Mouse (Mus musculus): ENCODE data around the gene Cybb.
"Not testable (repeated sequence)": the region's sequence is repeated elsewhere in the genome, so short reads cannot be mapped to it uniquely, and the experiment has no call there.

Gene Cybb

DNA sequence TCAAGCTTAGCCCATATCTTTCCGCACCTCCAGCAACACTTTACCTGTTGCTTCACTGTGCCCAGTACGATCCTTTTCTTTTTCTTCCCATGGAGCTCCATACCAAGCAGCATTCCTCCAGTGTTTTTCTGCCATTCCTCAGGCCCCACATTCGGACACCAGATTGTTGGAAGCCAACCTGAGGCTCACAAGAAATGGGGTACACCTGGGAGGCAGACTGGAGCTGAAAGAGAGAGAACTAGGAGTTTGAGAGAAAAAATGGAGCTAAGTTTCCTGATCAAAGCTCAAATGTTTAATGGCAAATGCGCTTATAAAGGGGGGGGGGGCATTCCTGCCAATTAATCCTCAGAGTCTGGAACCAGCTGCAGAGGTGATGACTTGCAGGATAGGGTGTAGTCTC lies at the start of gene Cybb:
Gene Cybb (minus strand): TSS at position 101 of the 400 bp plus-strand sequence.
- no peak for DNase-seq

DNA sequence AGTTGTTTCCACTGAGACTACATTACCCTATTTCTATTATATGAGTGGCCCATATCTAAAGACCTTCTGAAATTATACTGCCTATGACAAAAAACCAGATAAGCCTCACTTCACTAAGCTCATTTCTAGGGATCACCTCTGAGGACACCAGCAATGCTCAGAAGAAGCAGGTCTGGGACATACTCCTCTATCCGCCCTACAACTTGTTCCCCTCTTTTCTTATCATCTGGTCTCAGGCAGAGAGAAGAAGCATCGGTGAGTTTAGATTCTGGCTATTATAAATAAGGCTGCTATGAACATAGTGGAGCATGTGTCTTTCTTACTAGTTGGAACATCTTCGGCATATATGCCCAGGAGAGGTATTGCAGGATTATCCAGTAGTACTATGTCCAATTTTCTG lies 49.3 kb upstream of the Cybb start:
- DNase-seq = no peak

DNA sequence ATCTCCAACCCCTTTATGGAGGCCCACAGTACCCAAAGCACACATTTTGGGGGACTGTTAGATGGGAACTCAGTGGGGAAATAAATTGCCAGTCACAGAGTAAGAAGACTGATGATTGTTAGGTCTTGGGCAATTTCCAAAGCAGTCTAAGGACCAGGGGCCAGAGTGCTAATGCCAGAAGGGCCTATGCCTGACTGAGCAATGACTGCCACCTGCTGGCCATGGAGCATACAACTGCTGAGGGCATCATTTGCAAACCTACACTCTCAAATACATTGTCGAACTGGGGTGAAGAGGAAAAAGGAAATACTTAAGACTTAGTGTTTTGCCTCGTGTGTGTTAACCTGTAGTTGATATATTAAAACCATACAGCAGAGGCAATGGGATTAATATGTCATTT lies 32.4 kb upstream of the Cybb start:
- peak; percentile 20 for DNase-seq

DNA sequence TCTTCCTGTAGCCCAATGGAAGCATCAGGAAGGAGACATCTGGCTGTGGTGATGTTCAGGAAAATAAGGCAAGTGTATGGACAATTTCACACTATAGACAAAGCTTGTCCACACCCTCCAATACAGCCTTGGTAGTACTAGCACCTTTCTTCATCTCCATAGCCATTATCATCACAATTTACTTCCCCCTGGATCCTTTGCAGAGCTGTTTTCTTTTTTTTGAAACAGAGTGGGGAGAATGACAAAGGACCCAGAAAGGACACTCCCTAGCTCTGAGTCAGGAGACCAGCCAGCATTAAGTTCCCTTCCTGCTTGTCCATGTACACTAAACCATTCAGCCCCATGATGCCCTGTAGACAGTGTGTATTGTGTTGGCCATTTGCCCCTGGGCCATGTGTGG lies 30.0 kb upstream of the Cybb start:
- DNase-seq = not testable (repeated sequence)

DNA sequence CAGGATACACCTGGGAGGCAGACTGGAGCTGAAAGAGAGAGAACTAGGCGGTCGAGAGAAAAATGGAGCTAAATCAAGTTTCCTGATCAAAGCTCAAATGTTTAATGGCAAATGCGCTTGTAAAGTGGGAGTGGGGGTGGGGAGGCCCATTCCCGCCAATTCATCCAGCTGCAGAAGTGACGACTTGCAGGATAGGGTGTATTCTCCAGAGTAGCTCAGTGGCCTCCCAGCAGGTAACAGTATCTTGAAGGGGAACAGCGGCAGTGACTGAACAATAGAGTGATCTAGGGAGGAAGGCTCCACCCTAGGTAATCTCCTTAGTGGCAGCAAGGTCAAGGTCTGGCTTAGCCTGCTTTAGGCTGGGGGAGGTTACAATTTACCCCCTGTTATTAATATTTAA lies 12.5 kb downstream of the Cybb start:
- DNase-seq = not testable (repeated sequence)

DNA sequence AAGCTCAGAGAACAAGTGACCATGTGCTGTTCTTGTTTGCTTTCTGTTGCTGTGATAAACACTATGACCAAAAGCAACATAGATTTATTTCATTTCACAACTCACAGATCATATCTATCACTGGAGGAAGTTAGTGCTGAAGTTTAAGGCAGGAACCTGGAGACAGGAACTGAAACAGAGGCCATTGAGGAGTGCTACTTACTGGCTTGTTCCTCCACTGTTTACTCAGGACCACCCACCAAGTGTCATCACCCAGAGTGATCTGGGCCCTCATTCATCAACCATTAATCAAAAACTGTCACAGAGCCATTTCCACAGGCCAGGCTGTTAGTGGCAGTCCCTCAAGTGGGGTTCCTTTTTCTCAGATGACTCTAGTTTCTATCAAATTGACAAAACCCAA lies 13.1 kb downstream of the Cybb start:
- DNase-seq = no peak

DNA sequence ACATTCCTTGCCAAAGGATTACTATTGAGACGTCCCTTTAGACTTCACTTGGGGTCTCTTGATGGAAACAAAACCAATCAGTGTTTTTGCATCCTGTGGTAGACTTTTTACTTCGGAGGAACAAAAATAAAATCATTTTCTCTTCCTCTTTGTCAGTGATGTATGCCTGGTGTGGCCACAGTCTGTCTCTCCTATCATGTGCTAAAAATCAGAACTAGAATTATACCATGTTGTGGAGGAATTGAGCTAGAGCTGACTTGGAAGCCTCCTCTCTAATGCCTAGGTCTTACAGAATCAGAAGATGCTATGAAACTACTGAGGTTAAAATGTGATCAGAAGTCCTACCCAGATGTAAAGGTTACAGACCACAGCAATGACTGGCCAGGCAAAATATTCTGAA lies 13.8 kb downstream of the Cybb start:
- no peak for DNase-seq

DNA sequence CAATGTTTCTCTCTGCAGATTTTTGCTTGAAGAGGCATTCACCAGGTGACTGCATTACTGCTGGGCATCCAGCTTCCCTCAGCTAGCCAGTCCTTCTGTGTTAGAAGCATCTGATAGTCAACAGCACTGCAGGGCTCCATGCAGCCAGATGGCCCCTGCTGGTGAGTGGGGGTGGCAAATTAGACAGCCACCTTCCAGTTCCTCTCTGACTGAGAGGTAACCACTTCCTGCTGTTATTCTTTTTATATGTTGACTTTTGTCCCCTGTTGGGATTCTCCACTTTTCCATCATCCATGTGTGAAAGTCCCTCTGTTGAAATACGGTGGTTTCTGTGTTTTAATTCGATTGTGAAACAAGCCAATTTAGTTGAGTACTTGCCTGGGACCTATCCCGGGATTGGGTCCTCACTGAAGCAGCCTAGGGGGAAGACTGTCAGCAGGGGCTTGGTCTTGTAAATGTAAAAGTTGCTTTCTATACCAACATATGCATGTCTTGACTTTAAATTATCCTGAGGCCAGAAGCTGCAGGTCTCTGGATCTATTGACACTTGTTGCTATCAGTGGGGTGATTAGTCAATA lies 16.7 kb downstream of the Cybb start:
- peak; percentile 6 for DNase-seq

DNA sequence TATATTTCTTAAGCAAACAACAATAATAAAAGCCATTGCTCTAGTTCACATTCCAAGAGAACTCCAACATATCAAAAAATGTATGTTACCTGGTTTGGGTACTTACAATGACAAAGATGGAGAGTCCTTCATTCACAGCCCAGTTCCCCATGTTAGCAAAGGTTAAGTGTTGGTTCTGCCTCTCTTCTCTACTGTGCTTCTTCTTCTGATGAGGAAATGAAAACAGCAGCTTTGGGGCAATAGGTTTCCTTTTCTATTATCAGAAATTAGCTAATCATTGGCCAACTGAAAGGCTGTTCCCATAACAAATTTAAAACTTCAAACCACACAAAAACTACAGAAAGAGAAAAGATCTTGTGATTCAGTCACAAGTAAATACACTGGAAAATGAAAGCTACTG lies 18.5 kb downstream of the Cybb start:
- DNase-seq = no peak

DNA sequence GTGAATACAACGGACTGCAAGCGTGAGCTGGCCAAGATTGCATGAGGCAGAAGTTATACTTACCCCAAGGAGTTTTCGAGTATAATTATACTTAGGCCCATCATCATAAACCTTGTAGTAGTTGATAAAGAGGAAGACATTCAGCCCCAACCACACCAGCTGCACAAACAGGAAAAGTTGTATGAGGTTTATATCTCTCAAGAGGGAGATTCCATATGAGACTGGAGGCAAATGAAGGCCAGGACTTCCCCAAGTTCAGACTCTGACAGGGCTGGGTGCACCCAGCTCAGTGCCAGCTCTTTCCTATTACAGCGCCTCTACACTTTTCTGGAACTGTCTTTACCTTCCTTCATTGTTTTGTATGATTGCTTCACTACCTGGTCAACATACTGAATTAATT lies 20.6 kb downstream of the Cybb start:
- DNase-seq = no peak

DNA sequence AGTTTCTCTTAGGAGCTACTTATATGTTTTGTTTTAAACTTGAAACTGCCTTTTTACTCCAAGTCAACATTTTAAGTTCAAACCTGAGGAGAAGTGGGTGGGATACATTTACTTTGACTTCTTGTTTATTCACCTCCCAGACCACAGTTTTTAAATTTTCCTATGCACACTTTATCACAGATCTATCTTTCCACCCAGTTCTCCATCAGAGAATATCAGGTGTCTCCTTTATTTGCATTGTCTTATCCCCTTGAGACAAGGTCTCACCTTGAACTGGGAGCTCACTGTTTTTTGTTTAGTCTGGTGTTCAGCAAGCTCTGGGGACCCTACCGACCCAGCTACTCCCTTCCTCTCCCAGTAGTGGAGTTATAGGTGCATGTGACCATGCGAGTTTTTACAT lies 21.7 kb downstream of the Cybb start:
- no peak for DNase-seq

DNA sequence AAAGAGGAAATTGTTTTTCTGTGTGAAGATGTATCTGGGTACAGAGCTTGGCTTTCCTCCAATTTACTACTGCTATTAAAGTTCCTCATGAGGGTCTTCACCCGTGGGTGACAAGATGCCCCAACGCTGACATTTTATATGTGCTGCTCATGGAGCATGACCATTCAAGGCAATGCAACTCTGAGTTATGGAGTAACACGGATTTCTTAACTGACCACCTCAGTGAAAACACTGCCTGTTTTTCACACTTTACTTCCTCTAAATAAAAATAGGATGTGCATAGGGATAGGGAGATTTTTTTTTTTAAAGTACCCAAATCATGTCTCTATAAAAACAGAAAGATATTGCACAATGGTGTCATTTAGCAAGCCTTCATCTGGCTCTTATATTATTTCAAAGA lies 24.9 kb downstream of the Cybb start:
- DNase-seq = no peak

DNA sequence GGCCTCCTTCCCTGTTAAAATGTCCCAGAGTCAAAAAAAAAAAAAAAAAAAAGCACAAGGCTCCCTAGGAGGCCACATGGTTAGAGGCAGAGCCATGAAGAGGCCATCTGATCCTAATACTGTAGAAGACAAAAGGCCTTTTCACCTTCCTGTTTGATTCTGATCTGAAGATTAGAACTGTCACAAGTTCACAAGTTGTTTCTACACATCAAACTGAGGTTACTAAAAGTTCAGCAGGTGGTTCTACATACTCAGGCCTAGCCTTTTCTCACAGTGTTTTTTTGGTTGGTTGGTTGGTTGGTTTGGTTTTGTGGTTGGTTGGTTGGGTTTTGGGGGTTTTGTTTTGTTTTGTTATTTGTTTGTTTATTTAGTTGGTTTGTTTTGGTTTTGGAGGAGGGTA lies 26.2 kb downstream of the Cybb start:
- no peak for DNase-seq

DNA sequence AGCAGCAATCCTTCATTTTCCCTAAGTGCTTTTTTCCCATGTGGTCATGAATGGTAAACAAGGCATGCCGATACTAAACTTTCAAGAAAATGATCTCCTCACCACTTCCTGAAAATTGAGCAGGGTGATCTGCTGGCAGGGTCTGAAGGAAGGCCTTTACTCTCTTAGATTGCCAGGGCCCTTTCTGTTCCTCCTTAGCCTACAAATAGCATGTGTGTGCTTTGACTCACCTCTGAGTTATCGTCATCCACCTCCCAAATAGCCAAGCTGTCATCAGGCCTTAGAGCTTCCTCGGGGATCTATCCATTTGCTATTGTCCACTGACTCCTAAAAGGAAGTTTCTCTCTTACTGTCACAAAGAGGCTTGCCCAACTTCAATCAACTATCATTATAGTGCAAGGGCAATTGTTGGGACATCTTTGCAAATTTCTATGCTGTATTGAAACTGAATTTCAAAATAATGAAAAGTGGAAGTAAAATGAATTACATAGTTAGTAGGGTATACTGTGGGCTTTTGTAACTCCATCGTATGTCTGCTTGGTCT lies 27.1 kb downstream of the Cybb start:
- DNase-seq = no peak

DNA sequence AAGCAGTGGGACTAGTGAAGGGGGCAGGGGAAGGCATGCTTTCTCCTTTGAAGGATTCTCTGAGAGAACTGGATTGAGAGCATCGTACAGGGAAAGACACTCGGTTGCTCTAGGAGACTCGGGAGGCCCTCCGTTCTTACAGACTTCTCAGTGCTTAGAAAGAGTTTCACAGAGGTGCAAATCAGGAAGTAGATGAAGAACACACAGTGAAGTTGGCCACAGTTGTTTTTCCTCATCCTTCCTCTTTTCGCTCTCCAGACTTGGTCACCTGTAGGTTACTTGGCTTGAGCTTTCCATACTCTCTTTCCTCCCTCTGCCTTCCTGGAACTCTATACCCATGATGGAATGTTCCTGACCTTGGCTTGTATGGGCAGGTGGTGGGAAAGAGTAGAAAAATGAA lies 35.2 kb downstream of the Cybb start:
- no peak for DNase-seq

DNA sequence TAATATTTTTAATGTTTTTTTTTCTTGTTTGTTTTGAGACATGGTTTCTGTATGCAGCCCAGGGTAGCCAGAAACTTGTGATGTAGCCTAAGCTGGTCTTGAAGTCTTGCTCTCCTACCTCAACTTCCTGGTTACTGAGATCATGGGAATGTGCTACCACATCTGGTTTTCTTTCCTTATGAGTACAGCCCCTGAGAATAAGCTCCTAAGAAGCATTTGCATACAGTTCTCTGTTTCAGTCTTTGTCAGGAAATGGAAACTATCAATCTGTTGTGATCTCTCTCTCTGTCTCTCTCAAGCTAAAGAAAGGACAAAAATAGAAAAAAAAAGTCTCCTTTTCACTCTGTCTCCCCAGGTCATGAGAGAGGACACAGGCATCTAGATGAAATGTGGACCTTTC lies 40.3 kb downstream of the Cybb start:
- no peak for DNase-seq

DNA sequence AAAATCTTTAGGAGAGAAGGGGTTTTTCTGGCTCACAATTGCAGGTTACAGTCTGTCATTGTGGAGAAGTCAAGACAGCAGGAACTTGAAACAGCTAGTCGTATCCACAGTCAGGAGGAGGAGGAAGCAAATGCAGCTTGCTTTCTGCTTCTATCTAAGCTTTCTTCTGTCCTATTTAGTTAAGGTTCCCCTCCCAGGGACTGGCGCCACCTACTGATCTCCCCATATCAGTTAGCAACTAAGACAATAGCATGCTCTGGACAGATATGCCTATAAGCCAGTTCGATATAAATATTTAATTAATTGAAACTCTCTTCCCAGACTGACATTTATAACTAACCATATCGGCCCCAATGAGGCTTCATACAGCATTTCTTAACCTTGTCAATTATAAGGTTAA lies 46.5 kb downstream of the Cybb start:
- DNase-seq = peak; percentile 6

DNA sequence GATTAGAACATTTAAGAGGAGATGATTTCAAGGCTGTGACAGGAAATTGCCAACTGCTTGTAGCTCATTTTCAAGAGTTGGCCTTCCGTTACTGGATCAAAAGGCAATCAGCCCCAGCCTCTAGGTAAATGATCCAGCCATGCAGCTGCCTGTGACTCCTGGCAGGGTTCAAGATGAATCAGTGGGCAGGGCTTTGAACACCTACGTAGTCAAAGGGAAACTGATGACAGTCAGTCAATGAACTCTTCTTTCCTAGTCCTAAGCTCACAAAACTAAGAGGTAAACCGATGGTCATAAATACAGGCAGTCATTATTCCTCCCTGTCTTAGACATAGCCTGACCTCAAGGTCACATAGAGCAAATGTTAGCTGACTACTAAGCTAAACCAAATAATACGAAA lies 47.0 kb downstream of the Cybb start:
- DNase-seq = no peak

DNA sequence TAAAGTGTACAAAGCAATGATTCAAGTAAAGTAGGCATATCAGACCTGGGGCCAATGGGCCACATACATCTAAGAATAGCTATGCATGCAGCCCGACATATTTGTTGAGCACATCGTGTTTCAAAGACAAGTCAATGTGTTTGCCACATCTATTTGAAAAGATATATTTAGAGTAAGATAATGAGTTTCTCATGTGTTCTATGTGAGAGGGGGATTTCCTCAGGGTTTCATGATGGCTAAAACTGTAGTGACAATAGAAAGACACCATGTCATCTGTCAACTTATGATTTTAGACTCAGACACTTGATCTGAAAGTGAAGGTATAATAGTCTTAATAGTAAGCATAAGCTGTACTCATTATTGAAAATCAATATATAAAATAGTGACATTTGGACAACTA lies 48.3 kb downstream of the Cybb start:
- DNase-seq = no peak

DNA sequence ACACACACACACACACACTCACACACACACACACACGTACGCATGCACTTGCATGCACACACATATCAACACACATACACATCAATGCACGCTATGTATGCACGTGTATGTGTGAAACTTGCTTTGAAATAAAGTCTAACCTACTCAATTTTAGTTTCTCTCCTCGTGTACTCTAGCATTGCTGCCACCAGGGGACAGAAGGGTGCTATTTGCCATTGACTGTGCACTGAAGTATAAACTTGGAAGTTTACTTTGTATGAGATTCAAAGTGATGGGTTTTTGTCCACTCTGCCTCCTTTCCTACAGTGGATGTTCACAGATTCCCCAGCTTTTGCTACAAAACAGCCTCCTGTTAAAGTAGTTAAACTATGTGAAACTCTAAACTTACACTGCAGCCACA lies 73.7 kb downstream of the Cybb start:
- DNase-seq = no peak

Data from thymus, postnatal 14 days (tissue).